Mouse (Mus musculus): ENCODE measurements around the gene Psmb11.
"Not testable (repeated sequence)": the region's sequence is repeated elsewhere in the genome, so short reads cannot be mapped to it uniquely, and the experiment has no call there.

Gene Psmb11

GRCm38 (mm10) chr14:54603686-54604085, 17.5 kb upstream of the Psmb11 start:
- DNase-seq = no peak

GRCm38 (mm10) chr14:54605752-54606321, 15.4 kb upstream of the Psmb11 start, which contains the start of gene 4931414P19Rik:
TSS of gene 4931414P19Rik (minus strand) at chr14:54605993.
- peak; percentile 78 for DNase-seq

- DNase-seq = no peak
Observed at GRCm38 (mm10) chr14:54607226-54607625, 14.0 kb upstream of the Psmb11 start.

DNA sequence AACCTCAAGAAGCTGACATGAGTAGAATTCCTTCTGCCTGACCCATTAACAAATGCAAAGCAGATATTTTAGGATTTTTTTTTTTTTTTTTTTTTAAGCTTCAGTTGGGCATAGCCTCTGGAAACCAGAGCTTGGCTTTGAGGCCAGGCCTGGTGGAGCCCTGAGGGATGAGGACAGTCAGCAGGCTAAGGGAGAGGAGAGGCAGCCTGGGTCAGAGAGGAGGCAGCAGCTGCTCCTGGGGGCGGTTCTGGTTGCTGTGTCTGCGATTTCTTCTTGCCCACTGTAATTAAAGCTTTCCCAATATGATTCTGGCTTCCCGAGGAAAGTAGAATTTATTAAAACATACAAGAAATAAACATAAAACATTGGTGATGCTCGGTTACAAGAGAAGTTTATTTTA, 12.0 kb upstream of the Psmb11 start:
- DNase-seq = no peak

- DNase-seq = no peak
Observed at GRCm38 (mm10) chr14:54609962-54610361, 11.3 kb upstream of the Psmb11 start.

- no peak for DNase-seq
Observed at GRCm38 (mm10) chr14:54610648-54611047, 10.6 kb upstream of the Psmb11 start.

DNA sequence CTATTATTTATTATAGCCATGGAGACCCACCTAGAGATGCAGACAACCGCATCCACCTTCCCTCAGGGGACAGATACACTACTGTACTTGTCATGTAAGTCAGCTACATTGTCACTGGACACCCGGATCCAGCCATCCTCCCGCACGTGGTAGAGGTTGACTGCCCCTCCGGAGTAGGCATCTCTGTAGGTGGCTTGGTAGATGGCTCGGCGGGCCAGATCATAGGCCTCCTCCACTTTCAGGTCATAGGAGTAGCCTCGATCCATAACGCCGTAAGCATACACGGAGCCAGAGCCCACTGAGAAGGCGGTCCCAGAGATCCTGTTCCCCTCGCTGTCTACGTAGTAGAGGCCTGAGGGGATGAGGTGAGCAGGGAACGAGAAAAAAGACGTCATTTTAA, 7.1 kb upstream of the Psmb11 start:
- not testable (repeated sequence) for DNase-seq

DNA sequence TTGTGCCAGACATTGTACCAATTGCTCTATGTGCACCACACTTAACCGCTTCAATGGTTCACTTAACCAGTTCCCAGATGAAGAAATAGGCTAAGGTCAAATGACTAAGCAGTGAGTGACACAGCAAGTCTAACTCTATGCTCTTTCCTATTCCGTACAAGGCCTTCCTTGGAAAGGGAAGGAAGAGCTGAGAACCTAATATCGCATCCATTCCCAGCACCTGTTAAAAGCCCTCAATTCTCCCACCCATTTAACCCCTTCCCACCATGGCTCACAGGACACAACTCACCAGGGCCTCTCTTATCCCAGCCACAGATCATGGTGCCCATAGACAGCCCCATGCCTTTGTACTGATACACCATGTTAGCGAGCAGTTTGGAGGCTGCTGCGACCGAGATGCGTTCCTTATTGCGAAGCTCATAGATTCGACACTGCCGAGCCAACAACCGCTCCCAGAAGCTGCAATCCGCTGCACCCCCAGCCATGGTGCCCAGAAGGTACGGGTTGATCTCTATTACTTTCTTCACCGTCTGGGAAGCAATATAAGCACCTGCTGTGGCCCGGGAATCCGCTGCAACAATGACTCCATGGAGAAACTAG, 4.9 kb upstream of the Psmb11 start:
- no peak for DNase-seq

- DNase-seq = no peak
Observed at GRCm38 (mm10) chr14:54617152-54617896, 3.9 kb upstream of the Psmb11 start.

GRCm38 (mm10) chr14:54617897-54618365, 3.3 kb upstream of the Psmb11 start, which contains the start of gene Psmb5:
TSS of gene Psmb5 (minus strand) at chr14:54618022.
- DNase-seq = peak; percentile 91

DNA sequence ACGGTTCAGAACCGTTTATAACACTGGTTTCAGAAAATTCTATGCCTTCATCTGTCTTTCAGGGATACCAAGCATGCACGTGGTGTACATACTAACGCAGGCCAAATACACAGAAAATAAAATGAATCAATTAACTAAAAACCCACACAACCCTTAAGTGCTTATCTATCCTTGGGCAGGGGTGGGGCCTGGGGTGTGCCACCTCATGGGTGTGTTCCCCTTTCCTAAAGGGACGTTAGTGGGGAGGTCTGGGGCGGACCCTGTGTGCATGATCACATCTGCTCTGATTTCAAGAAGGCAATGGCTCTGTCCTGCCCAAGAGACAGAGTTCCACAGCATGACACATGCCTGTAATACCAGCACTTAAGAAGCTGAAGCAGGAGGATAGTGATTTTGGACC, 2.1 kb downstream of the Psmb11 start:
- DNase-seq = no peak

DNA sequence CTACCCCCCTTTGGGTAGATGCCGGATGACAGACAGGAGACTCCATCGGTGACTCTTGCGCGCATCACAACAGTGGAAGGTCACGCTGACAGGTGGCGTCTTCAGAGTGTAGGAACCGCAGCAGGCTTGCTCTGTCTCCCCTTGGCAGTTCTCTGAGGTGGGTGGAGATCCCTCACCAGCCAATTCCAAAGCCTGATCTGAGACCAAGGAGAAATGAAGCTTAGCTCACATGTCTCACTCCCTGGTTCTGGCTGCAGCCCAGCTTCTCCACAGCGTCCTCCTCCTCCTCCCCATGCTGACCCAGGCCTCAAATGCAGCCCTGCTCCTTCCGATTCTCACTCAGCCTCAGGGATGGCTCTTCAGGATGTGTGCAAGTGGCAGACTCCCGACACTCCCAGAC, 3.7 kb downstream of the Psmb11 start:
- no peak for DNase-seq

GRCm38 (mm10) chr14:54628103-54628502, 6.9 kb downstream of the Psmb11 start:
- DNase-seq = no peak

GRCm38 (mm10) chr14:54629797-54630196, 8.6 kb downstream of the Psmb11 start:
- no peak for DNase-seq

- DNase-seq = no peak
Observed at GRCm38 (mm10) chr14:54630583-54631239, 9.5 kb downstream of the Psmb11 start.

DNA sequence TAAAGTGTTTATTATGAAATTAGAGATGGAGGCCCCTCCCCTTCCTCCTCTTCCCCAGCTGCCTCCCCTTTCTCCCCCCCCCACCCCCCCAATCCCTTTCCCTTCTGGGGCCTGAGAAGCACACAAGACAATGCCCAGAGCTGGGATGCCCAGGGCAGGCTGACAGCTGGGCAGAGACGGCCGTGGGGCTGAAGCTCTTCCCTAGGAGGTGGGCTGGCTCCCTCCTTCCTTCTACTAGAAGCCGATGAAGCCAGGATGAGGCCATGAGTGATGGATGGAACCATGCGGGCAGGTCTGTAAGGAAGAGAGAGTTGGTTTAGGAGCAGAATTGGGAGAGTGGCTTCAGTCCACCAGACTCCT, 10.0 kb downstream of the Psmb11 start:
- no peak for DNase-seq

GRCm38 (mm10) chr14:54632252-54632651, 11.0 kb downstream of the Psmb11 start:
- no peak for DNase-seq

- DNase-seq = no peak
Observed at GRCm38 (mm10) chr14:54634182-54634581, 12.9 kb downstream of the Psmb11 start.

DNA sequence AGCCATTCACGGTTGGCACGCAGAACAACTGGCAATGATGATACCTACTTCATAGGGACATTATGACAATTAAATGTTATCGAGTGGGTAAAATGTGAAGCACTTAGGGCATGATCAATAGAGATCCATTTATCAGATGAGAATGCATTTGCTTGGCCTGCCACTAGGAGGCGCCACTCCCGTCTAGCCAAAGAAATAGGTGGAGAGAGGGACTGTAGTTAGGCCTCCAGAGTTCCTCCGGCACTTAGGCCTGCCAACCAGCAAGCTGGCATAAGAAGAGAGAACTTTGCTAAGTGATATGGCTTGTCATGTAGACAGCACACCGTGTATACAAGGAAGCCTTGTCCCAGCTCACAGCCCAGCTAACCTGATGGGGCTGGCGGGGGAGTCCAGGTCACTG, 15.7 kb downstream of the Psmb11 start:
- no peak for DNase-seq

- peak; percentile 12 for DNase-seq
Observed at GRCm38 (mm10) chr14:54638210-54638609, 17.0 kb downstream of the Psmb11 start.

- DNase-seq = no peak
Observed at GRCm38 (mm10) chr14:54640121-54640520, 18.9 kb downstream of the Psmb11 start.

DNA sequence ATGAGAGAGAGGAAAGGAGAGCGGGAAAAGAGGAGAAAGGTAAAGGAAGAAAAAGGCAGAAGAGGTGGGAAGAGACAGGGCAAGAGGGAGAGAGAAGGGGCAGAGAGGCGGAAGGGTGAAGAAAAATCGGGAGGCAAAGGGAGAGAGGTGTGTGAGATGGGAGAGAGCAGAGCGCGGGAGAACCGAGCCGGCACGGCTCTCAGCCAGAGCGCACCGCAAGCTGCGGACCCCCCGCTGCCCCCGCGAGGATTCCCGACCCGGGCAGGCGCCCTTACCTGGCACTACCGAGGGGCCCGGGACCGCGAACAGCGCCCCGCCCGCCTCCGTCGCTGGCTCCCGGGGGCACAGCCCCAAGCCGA, 19.7 kb downstream of the Psmb11 start, which contains the start of gene Gm17606:
TSS of gene Gm17606 (plus strand) at position 7 of the 359 bp plus-strand sequence.
- DNase-seq = no peak

DNA sequence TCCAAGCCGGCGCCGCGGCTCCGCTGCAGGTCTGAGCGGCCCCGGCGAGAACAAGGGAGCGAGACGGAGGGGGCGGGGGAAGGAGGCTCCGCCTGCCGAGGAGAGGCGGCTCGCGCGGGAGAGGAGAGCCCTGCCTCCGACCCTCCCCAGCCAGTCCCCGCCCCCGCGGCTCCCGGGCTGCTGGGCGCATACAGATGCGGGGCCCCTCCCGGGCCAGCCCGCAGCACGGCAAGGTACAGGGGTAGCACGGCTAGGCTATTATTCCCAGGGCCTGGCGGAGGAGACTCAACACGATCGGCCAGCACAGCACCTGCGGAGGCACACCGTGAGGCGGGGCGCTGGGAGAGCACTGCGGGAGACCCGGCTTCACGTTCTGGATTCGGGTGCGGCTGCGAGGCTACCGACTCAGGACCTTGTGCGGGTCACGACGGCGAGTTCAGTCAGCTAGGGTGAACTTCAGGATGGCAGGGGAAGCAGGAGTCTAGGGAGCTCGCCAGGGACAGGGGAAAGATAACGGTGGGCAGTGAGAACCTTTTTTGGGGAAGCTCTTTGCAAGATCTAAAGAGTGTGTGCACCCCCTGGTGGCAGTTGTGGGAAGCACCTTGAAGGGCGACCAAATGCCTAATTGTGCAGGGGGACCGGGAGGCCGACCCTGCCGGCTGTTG, 20.2 kb downstream of the Psmb11 start, which contains the start of gene Cdh24:
TSS of gene Cdh24 (minus strand) at position 60 of the 665 bp plus-strand sequence.
- peak; percentile 83 for DNase-seq

Data from cerebellum, adult 9-11 months (tissue).